Mouse (Mus musculus): ENCODE measurements around the gene Nudt4. TPM values are rescaled to one million over a fixed set of nuclear protein-coding genes. Genes with fewer than 3 reads are reported as not detected.
A peak's percentile ranks its signal among the peaks of the same experiment; 100 is the strongest.

The Nudt4 gene
- polyA plus RNA-seq, 1 experiment: not detected

DNA sequence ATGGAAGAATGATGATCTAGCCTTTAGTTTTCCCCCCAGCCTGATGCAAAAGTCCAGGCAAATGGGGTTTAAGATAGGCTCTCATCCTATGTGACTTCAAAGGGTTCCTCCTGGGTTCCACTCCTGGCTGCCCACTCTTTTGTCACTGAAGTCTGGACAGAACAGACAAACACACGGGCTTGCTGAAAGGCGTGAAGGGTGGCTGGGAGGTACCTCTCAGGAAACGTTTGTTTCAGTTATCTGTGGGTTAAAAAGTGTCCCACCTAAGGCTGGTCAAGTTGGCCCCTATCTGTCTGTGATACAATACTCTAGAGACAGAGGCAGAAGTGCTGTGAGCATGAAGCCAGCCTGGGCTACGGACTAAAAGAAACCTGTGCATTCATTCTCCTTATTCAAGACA is 11.0 kb upstream of the Nudt4 start:
- 89% methylated on average over 4 of the region's 4 CpGs for WGBS
- TF ChIP-seq CTCF (IDR thresholded peaks at IDR 0.05; ENCODE audit: insufficient read depth, low read depth, low read length): no peak
- no peak for TF ChIP-seq POLR2A (IDR thresholded peaks at IDR 0.05; ENCODE audit: insufficient read depth, low read depth, low read length)
- H3K4me3 ChIP-seq (ENCODE audit: insufficient read depth, low read depth, low read length): no peak overlapping the region
- H3K4me1 ChIP-seq (ENCODE audit: control insufficient read depth, insufficient read depth, low read length): peaks cover 2% of the 10 kb centered on the region; the same call in 1 of the 2 replicates
- no peak overlapping the region for H3K27ac ChIP-seq (ENCODE audit: insufficient read depth, low read depth, low read length)

DNA sequence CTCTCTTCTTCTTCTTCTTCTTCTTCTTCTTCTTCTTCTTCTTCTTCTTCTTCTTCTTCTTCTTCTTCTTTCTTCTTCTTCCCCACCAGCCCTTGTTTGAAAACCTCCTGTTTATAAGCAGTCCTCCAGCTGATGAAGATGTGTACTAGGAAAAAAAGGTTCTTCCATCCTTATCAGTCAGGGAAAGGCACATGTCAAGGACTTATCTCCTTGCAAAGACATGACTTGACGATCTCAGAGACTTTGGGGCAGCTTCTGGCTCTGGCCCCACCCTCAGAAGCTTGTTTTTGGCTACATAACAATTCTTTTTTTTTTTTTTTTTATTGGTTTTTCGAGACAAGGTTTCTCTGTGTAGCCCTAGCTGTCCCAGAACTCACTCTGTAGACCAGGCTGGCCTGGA is 5.5 kb upstream of the Nudt4 start:
- TF ChIP-seq POLR2A (IDR thresholded peaks at IDR 0.05; ENCODE audit: insufficient read depth, low read depth, low read length) (no peak), CTCF (IDR thresholded peaks at IDR 0.05; ENCODE audit: insufficient read depth, low read depth, low read length) (no peak)
- Histone ChIP-seq H3K27ac (ENCODE audit: insufficient read depth, low read depth, low read length) (no peak overlapping the region), H3K4me3 (ENCODE audit: insufficient read depth, low read depth, low read length) (no peak overlapping the region), H3K4me1 (ENCODE audit: control insufficient read depth, insufficient read depth, low read length) (0 out of 2 replicates have a peak, but pooled peaks cover 1% of the 10 kb centered on the region)
- WGBS: 77% methylated on average over 2 of the region's 2 CpGs

DNA sequence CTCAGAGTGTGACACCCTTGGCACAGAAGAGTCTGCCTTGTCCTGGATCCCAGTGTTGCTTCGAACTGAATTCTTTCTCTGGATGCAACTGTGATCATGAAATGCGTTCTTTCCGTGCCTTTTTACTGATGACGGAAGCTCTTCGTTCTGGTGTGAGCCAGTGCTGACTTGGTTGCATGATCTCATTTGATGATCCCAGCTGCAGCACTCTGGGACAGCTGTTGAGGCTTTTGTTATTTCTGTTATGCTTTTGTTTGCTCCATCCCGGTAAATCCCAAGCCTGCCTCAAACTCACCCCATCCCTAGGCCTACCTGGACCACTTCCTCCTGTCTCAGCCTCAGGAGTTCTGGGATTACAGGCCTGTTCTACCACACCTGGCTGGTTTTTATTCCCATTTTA is 4.1 kb upstream of the Nudt4 start:
- Histone ChIP-seq H3K4me1 (ENCODE audit: control insufficient read depth, insufficient read depth, low read length) (0 out of 2 replicates have a peak, but pooled peaks cover 4% of the 10 kb centered on the region), H3K27ac (ENCODE audit: insufficient read depth, low read depth, low read length) (no peak overlapping the region), H3K4me3 (ENCODE audit: insufficient read depth, low read depth, low read length) (no peak overlapping the region)
- WGBS: 75% methylated on average over 6 of the region's 6 CpGs
- TF ChIP-seq POLR2A (IDR thresholded peaks at IDR 0.05; ENCODE audit: insufficient read depth, low read depth, low read length) (no peak), CTCF (IDR thresholded peaks at IDR 0.05; ENCODE audit: insufficient read depth, low read depth, low read length) (no peak)

DNA sequence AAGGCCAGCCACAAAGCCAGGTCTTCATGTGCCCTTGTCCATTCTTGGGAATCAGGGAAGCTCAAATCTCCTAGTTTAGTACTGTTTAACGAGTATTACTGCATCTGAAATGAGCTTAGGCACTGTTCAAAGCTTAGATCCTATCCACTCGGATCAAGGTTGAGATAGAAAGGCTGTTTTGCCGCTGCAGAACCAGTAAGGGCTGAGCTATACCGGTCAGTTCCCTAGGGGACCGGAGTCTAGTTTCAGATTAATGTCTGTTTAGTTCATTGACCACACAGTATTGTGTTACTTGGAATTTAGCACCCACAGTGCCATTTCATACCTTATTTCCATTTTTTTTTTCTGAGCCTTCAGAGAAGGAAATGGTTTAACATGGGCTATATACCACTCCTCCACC is 3.6 kb upstream of the Nudt4 start:
- 0 out of 2 replicates have a peak, but pooled peaks cover 4% of the 10 kb centered on the region for H3K4me1 ChIP-seq (ENCODE audit: control insufficient read depth, insufficient read depth, low read length)
- no peak overlapping the region for H3K27ac ChIP-seq (ENCODE audit: insufficient read depth, low read depth, low read length)
- no peak overlapping the region for H3K4me3 ChIP-seq (ENCODE audit: insufficient read depth, low read depth, low read length)
- no peak for TF ChIP-seq CTCF (IDR thresholded peaks at IDR 0.05; ENCODE audit: insufficient read depth, low read depth, low read length)
- TF ChIP-seq POLR2A (IDR thresholded peaks at IDR 0.05; ENCODE audit: insufficient read depth, low read depth, low read length): no peak
- WGBS: 89% methylated on average over 5 of the region's 5 CpGs

DNA sequence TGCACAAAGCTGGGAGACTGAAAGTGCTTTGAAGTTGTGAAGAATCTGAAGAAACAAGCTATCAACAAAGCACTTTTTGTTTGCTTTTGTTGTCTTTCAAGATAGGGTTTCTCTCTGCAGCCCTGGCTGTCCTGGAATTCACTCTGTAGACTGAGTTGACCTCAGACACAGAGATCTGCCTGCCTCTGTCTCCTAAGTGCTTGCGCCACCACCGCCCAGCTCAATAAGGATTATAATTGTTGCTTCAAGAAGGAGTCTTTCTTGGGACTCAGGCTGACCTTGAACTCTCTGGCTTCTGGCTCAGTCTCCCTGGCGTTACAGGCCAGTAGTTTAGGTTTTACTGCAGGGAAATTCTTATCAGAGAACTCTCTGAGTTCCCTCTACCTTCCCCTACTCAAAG is 2.8 kb upstream of the Nudt4 start:
- Histone ChIP-seq H3K4me3 (ENCODE audit: insufficient read depth, low read depth, low read length) (no peak overlapping the region), H3K27ac (ENCODE audit: insufficient read depth, low read depth, low read length) (no peak overlapping the region), H3K4me1 (ENCODE audit: control insufficient read depth, insufficient read depth, low read length) (0 out of 2 replicates have a peak, but pooled peaks cover 4% of the 10 kb centered on the region)
- TF ChIP-seq CTCF (IDR thresholded peaks at IDR 0.05; ENCODE audit: insufficient read depth, low read depth, low read length): no peak
- no peak for TF ChIP-seq POLR2A (IDR thresholded peaks at IDR 0.05; ENCODE audit: insufficient read depth, low read depth, low read length)
- 93% methylated on average over 3 of the region's 3 CpGs for WGBS

DNA sequence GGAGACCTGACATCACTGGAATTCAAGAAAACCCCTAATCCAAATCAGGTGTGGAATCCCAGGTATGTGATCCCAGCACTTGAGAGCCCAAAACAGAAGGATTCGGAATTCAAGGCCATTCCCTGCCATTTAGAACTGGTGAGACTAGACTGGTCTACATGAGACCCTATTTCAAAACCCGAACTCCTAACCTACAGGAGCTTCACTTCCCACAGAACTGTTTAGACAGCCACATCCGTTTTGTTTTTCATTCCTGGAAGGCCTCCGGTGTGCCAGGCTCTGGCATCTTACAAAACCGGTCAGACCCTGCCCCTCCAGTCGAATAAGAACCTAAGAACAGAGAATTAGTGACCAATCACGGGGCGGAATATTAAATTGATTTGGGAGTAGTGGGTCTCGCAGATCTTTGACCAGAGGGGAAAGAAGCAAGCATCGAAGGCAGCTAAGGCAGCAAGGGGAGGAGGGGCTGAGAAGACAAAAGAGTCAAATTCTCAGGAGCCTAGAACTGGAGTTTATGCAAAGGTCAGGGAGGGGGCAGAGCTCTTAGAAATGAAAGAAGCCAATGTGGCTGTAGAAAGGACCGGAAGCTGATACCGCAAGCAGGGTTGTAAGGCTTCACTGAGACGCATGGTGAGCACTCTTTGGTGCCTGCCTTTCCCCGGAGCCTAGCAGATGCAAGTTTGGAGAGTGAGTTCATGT is 1.4 kb upstream of the Nudt4 start:
- TF ChIP-seq CTCF (IDR thresholded peaks at IDR 0.05; ENCODE audit: insufficient read depth, low read depth, low read length) (no peak), POLR2A (IDR thresholded peaks at IDR 0.05; ENCODE audit: insufficient read depth, low read depth, low read length) (no peak)
- Histone ChIP-seq H3K4me1 (ENCODE audit: control insufficient read depth, insufficient read depth, low read length) (0 out of 2 replicates have a peak, but pooled peaks cover 4% of the 10 kb centered on the region), H3K4me3 (ENCODE audit: insufficient read depth, low read depth, low read length) (no peak overlapping the region), H3K27ac (ENCODE audit: insufficient read depth, low read depth, low read length) (no peak overlapping the region)
- 69% methylated on average over 14 of the region's 14 CpGs for WGBS

DNA sequence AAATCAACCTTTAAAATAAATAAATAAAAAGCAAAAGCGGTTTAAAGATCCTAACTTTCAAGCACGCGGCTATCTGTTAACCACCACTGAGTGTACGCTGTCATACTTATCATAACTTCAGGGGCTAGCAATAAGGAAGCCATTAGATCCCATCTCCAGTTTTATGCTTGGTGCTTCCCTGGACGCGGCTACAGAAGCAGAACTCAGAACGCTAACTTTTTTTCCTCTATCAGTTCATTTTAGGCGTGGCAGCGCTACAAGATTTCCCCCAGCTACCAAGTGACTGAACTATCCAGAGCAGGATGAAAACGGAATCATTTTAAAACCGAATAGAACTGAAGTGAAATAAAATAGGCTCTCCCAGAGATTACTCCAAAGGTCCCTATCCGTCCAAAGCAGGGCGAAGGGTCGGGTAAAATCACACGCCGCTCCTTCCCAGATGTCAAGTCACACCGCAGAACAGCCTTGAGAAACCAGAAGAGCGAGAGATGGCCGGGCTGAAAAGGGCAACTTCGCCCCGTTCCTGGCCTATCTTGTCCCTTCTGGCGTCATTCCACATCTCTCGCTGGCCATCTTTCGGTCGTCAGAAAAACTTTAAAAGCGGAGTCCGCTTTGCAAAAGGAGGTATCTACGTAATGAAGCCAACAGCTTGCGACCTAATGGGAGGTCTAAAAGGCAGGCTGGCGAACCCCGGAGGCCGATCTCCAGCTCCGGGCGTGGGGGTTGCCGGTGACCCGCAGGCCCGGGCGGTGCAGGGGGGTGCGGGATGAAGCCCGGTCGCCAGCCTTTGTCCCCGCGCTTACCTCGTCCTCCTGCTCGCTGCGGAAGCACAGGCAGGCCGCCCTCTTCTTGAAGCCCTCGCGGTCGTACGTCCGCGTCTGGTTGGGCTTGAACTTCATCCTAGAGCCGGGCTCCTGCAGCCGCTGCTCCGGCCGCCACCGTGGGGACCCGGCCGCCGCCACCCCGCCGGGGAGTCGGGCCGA is 796 bp downstream of the Nudt4 start:
- under 1% methylated on average over 64 of the region's 65 CpGs for WGBS

DNA sequence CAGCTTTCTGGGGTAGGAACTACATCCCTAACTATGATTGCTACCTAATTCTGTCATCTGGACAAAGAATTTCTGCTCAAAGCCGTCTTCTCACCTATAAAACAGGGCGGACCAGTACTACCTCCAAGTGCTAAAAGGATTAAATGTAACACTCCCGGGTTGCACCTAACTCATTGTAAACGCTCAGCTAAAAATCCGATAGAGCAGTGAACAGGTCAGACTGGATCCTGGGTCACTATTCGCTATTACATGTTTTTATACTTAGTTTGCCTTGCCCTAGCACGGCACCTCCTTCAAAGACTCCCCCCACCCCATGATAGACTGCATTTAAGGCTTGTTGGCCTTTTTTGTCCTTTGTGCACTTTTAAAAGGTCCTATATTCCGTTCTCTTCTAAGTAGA is 1.6 kb downstream of the Nudt4 start:
- 21% methylated on average over 8 of the region's 8 CpGs for WGBS
- no peak for TF ChIP-seq POLR2A (IDR thresholded peaks at IDR 0.05; ENCODE audit: insufficient read depth, low read depth, low read length)
- TF ChIP-seq CTCF (IDR thresholded peaks at IDR 0.05; ENCODE audit: insufficient read depth, low read depth, low read length): no peak
- Histone ChIP-seq H3K4me1 (ENCODE audit: control insufficient read depth, insufficient read depth, low read length) (peaks cover 4% of the 10 kb centered on the region; the same call in 1 of the 2 replicates), H3K27ac (ENCODE audit: insufficient read depth, low read depth, low read length) (no peak overlapping the region; the same call in 1 of the 2 replicates), H3K4me3 (ENCODE audit: insufficient read depth, low read depth, low read length) (no peak overlapping the region)

More for the DNA sequence above, 796 bp downstream of the Nudt4 start:
- Histone ChIP-seq H3K4me3 (ENCODE audit: insufficient read depth, low read depth, low read length) (peak overlapping the region; percentile 71), H3K4me1 (ENCODE audit: control insufficient read depth, insufficient read depth, low read length) (peaks cover 4% of the 10 kb centered on the region; the same call in 1 of the 2 replicates), H3K27ac (ENCODE audit: insufficient read depth, low read depth, low read length) (peak overlapping the region; percentile 61; the same call in 1 of the 2 replicates)
- no peak for TF ChIP-seq POLR2A (IDR thresholded peaks at IDR 0.05; ENCODE audit: insufficient read depth, low read depth, low read length)
- no peak for TF ChIP-seq CTCF (IDR thresholded peaks at IDR 0.05; ENCODE audit: insufficient read depth, low read depth, low read length)

Measured in olfactory bulb, adult 2 months (tissue).